Mouse (Mus musculus): Measurements from ENCODE around the gene Podnl1.

The Podnl1 gene

DNA sequence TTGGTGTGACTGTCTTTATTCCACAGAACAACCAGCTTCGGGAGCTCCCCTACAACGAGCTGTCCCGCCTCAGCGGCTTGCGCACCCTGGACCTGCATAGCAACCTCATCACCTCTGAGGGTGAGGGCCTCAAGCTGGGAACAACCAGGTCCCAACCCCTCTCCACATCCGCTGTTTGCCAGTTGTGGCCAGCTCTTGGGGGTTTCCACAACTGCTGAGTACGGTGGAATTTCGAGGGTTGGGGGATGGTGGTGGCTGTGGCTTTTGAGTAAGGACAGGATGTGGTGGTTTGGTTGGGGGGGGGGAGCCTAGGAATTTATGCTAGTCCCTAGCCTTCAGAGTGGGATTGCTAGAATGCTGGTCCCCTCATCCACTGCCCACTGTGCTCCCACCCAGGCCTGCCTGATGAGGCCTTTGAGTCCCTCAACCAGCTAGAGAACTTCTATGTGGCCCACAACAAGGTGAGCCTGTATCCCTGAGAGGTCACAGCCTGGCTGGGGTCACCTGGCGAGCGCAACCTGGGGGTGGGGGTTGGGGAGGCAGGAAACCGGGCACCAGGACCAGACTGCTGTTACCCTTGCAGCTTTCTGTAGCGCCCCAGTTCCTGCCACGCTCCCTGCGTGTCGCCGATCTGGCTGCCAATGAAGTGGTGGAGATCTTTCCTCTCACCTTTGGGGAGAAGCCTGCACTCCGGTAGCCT is 1.6 kb downstream of the Podnl1 start:
- in situ Hi-C loops (cut with MseI, MboI): no loop called here

DNA sequence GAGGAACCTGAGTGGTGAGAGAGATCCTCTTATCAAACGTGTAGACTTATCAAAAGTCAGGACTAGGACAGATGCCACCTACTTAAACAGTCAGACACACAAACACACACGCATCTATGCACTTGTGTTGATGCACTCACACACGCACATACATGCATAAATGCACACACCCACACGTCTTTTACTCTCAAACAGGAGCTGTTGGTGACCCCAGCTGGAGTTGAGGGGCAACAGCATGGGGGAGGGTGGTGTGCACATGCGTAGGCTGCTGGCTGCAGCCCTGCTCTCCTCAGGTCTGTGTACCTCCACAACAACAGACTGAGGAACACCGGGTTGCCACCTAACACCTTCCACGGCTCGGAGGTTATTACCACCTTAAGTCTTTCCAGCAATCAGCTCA is 2.5 kb downstream of the Podnl1 start:
- in situ Hi-C loops (cut with MseI, MboI): no loop called here

DNA sequence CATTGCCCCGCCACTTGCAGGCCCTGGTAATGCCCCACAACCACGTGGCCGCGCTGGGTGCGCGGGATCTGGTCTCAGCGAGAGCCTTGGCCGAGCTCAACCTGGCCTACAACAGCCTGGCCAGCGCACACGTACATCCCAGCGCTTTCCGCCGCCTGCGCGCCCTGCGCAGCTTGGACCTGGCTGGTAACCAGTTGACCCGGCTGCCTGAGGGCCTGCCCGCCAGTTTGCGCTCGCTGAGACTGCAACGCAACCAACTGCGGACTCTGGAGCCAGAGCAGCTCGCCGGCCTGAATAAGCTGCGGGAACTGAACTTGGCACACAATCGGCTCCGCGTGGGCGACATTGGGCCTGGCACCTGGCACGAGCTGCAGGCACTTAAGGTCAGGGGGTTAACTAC is 5.0 kb downstream of the Podnl1 start:
- in situ Hi-C loops (cut with MseI, MboI): no loop called here

- in situ Hi-C loops (cut with MseI, MboI): no loop called here
These were observed 6.4 kb downstream of the Podnl1 start for GRCm38 (mm10) chr8:84132225-84132624.

DNA sequence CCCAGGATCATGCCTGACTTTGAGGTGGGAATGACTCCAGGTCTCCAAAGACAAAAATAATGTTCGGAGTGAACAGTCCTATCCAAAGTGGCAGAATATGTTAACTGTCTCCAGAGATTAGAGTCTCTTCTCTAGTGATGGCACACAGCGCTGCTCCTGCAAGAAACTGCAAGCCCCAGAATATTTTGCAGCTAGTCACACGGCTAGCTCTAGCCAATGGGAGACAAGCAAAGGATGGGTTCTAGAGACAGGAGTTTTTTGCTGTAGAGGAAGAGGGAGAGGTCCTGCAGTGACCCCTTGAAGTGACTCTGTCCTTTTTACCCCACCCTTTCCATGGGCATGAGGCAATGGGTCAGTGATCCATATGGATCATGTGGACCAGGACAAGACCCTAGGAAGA is 12.1 kb downstream of the Podnl1 start:
- in situ Hi-C loops (cut with MseI, MboI): no loop called here

DNA sequence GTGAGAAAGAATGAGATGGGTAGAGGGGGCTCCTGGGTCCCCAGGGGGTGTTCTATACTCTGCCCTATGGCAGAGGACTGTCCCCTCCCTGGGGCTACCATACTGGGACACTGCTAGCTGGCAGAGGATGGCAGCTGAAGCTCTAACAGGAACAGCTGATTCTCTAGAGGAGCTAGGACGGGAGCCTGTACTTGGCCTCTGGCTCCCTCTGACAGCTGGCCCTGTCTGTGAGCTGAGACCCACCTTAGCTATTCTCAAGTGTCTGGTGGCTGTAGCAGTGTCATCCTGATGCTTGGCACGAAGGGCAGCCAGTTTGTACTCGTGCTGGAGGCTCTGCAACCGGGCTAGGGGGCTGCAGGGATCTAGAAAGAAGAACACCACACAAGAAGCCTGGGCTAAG is 15.0 kb downstream of the Podnl1 start:
- in situ Hi-C loops (cut with MseI, MboI): no loop called here

DNA sequence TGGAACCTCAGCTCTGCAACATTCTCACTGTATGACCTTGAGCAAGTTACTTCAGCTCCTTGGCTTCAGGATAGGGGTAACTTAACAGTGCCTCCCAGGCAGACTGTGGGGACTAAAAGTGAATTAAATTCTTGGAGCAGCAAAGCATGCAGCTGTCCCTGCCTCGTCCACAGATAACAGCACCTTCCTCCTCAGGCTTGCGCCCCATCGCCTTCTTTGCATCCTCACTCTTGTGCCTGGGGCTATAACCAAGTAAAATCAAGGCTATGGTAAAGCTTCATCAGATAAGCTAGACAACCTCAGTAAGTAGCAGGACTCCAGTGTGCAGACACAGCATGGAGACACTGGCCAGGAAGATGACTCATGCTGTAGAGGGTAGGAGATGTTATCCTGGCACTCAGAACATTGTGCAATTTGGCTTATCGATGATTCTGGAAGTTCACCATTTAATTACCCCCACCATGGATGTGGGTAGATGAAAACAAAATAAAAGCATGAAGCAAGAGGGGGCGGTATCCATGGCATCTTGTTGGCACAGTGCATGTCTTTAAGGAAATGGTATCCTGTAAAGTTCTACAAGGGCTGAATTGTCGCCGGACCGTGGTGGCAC is 19.0 kb downstream of the Podnl1 start:
- in situ Hi-C loops (cut with MseI, MboI): no loop called here

DNA sequence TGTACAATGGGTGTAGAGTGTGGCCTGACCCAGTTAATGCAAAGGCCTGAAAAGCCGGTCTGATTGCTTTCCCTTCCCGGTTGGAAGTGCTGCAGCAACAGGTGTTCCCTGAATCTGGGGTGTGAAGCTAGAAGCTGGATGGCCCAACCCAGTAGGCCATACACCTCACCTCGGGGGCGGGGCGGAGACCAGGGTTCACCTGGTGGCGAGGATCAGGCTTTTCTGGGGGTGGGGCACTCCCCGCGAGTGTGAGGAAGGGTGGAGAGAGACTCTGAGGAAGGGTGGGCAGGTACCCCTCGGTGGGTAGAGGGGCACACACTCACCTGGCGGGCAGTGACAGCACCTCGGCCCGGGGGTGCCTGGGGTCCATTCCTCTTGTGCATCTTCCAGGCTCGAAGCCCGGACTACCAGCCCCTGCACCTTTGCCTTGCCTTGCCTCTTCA is 21.6 kb downstream of the Podnl1 start:
- in situ Hi-C loops (cut with MseI, MboI): no loop called here

GRCm38 (mm10) chr8:84147769-84148530 is 22.2 kb downstream of the Podnl1 start, which contains the start of the genes Cc2d1a and 4930432K21Rik:
TSS of gene Cc2d1a (minus strand) at chr8:84147936.
TSS of gene 4930432K21Rik (plus strand) at chr8:84148025.
- in situ Hi-C loops (cut with MseI, MboI): no loop called here

DNA sequence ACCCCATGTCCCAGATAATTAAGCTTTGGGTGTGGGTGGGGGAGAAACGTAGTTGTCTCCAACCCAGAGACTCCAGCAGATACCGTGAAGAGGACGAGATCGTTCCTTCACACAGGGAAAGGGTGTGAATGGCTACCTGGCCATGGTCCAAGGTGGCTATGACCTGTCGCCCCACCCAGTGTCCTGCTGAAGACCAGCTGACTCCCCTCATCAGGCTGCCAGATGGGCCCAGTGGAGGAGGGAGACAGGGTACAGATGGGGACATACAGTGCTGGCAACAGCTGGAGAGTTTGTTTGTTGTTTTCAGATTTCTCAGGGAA is 22.7 kb downstream of the Podnl1 start:
- in situ Hi-C loops (cut with MseI, MboI): no loop called here

GRCm38 (mm10) chr8:84149181-84149580 is 23.4 kb downstream of the Podnl1 start:
- in situ Hi-C loops (cut with MseI, MboI): no loop called here

- in situ Hi-C loops (cut with MseI, MboI): no loop called here
These were observed 31.8 kb downstream of the Podnl1 start for GRCm38 (mm10) chr8:84157620-84158019.

GRCm38 (mm10) chr8:84167696-84168095 is 41.9 kb downstream of the Podnl1 start:
- in situ Hi-C loops (cut with MseI, MboI): no loop called here

DNA sequence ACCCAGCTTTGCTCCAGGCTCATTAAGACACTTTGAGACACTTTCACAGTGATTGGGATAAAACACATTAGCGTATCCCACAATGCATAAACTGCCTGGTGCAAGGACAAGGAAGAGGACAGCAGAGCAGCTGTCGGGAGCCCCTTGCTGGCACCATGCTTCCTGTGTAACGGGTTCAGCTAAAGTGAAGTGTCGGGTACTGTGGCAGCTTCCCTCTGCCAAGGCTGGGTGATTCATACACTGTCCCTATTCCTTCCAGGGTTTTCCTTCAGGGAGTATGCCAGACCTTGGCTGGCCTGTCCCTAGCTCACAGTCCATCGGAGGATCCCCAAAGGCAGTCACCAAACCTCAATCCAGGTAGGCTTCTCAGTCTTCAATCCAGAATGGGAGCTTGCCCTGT is 44.3 kb downstream of the Podnl1 start:
- in situ Hi-C loops (cut with MseI, MboI): loop anchor here in 1 of 2 experiments (10.0 kb wide), 1 partner anchor 135 kb away; no protein-coding TSS in a partner anchor

- in situ Hi-C loops (cut with MseI, MboI): loop anchor here in 1 of 2 experiments (10.0 kb wide), 1 partner anchor 139 kb away; no protein-coding TSS in a partner anchor
These were observed 48.1 kb downstream of the Podnl1 start for GRCm38 (mm10) chr8:84173861-84174260.

GRCm38 (mm10) chr8:84176560-84176959 is 50.8 kb downstream of the Podnl1 start:
- in situ Hi-C loops (cut with MseI, MboI): loop anchor here in 1 of 2 experiments (10.0 kb wide), 1 partner anchor 142 kb away; no protein-coding TSS in a partner anchor

DNA sequence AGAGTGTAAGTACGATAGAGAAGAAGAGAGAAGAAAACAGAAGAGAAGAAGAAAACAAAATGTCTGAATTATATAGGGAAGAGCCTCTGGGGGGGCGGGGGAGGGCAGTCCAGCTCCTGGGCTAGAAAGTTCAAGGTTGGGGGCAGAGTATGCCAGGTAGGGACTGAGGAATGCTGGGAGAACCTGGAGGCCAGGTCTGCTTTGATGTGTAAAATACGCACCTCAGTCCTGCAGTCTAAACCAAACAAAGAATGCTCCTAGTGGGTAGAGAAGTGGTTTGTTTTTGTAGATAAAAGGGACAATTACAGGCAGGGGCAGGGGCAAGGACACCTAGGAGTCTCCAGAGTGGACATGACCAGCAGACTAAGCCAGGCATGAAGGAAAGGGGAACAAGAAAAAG is 51.6 kb downstream of the Podnl1 start:
- in situ Hi-C loops (cut with MseI, MboI): loop anchor here in 1 of 2 experiments (10.0 kb wide), 1 partner anchor 143 kb away; no protein-coding TSS in a partner anchor

- in situ Hi-C loops (cut with MseI, MboI): loop anchor here in 1 of 2 experiments (10.0 kb wide), 1 partner anchor 144 kb away; no protein-coding TSS in a partner anchor
These were observed 52.8 kb downstream of the Podnl1 start for GRCm38 (mm10) chr8:84178592-84178991.

- in situ Hi-C loops (cut with MseI, MboI): loop anchor here in 1 of 2 experiments (10.0 kb wide), 1 partner anchor 145 kb away; no protein-coding TSS in a partner anchor
These were observed 54.2 kb downstream of the Podnl1 start for GRCm38 (mm10) chr8:84179946-84180345.

- in situ Hi-C loops (cut with MseI, MboI): no loop called here
These were observed 54.9 kb downstream of the Podnl1 start for GRCm38 (mm10) chr8:84180530-84181190.

Data from mouse trophoblast stem cell (cell line).